Mouse (Mus musculus) megakaryocyte, embryonic 14.5 days (primary cell): ENCODE data around the gene Fgd3. TPM values are rescaled to one million over a fixed set of nuclear protein-coding genes. Genes with fewer than 3 reads are reported as not detected.
A peak's percentile ranks its signal among the peaks of the same experiment; 100 is the strongest.

ENCODE experiments used
- H3K27me3 ChIP-seq: replicated peaks from 2 replicates; pipeline ENCODE3; 2012; ENCODE audit warnings: inconsistent platforms
- H3K36me3 ChIP-seq: replicated peaks from 2 replicates; pipeline ENCODE3; 2012; ENCODE audit warnings: low read length, inconsistent platforms, mixed read lengths
- H3K4me1 ChIP-seq: 2 replicates; pipeline ENCODE4 v1.6.1; 2012; ENCODE audit warnings: inconsistent platforms
- H3K4me3 ChIP-seq: replicated peaks from 2 replicates; pipeline ENCODE3; 2012; ENCODE audit warnings: moderate library complexity, mild to moderate bottlenecking, inconsistent platforms
- H3K9me3 ChIP-seq: 2 replicates; pipeline ENCODE4 v1.6.1; 2012; ENCODE audit warnings: inconsistent platforms
- FLI1 ChIP-seq: IDR thresholded peaks from 2 replicates; pipeline ENCODE4 v1.6.1; 2012; ENCODE audit warnings: low read length, inconsistent platforms, mixed read lengths
- GATA1 ChIP-seq: IDR thresholded peaks from 3 replicates; pipeline ENCODE4 v1.6.1; 2012; ENCODE audit warnings: mixed read lengths, low read length, inconsistent platforms, borderline replicate concordance
- polyA plus RNA-seq: library from polyadenylated mRNA; stranded (reverse); fragments of >175 nt; gene quantifications from 2 replicates; pipeline ENCODE4 v1.2.3, GENCODE M21; 2012; ENCODE audit warnings: low replicate concordance; ENCODE audit not compliant: insufficient read depth

The Fgd3 gene
- polyA plus RNA-seq, 1 experiment: 10.4 TPM

DNA sequence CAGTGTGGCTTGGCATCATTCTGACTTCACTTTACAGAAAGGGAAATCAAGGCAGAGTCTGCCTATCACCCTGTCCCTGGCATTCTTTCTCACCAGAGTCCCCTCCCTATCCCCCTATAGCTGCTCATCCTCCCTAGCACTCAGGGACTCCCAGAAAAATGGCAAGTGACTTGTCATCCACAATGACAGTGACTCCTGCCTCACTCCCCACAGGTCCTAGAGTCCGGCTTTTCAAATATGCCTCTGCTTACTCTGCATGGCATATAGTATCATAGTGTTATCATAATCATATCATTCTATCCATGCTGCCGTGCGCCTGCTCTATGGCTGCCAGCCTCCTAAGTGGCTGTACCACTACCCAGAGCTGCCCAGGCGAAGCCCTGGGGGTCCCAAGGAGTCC, 11.9 kb downstream of the Fgd3 start:
- Histone ChIP-seq H3K9me3 (no peaks in the 10 kb centered on the region), H3K4me1 (peaks cover 85% of the 10 kb centered on the region), H3K36me3 (peaks cover 39% of the 10 kb centered on the region), H3K4me3 (peak overlapping the region; percentile 95), H3K27me3 (no peaks in the 10 kb centered on the region)
- TF ChIP-seq GATA1 (no peak), FLI1 (no peak)

DNA sequence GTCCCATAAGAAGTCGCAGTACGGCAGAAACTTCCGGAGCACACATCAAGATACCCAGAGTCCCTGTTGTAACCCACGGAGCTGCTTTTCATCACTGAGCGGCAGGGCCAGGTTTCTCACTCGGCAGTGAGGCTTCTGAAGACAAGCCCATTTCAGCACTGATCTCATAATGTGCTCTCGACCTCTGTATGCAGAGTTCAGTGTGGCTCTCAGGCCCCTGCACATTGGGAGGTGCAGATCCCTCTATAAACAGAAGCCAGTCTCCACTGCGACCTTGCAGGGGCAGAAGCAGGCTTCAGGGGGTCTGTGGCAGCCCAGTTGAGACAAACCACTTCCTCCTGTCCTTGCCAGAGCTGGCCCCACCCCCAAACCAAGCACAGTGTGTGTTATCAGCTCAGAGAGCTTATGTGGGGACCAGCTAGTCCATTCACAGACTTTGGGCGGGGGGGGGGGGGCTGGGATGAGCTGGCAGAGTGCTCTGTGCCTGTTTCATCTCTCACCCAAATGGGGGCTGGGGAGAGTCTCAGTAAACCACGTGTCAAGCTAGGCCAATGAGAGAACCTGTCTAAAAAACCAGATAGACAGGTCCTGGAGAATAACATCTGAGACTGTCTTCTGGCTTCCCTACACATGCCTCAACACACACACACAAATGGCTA, 12.7 kb downstream of the Fgd3 start:
- Histone ChIP-seq H3K36me3 (peaks cover 46% of the 10 kb centered on the region), H3K4me1 (peaks cover 89% of the 10 kb centered on the region), H3K4me3 (peak overlapping the region; percentile 95), H3K9me3 (no peaks in the 10 kb centered on the region), H3K27me3 (no peaks in the 10 kb centered on the region)
- TF ChIP-seq FLI1: peak; percentile 35; the same call in 1 of the 2 replicates
- TF ChIP-seq GATA1: no peak

DNA sequence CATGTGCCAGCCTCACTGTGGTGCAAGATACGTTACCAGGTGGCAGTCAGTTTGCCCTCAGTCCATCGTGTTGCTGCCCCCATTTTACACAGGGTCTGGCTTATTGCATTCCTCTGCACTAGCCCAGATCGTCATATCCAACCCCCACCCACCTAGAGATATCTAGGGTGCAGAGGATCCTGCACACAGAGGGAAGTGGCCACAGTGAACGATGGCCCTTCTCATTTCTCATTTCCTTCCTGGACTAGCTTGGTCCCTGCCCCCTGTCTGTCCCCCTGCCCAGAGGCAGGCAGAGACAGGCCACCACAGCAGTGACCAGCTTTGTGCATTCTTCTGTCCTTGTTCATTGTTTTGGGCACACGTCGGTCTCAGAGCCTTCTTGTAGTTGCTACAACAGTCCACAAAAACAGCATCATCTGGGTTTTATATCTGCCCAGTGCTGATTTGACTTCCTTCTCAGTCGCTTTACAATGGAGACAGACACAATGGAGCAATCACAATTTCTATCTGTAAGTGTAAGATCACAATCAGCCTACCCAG, 13.3 kb downstream of the Fgd3 start:
- H3K4me1 ChIP-seq: peaks cover 91% of the 10 kb centered on the region
- H3K9me3 ChIP-seq: no peaks in the 10 kb centered on the region
- no peaks in the 10 kb centered on the region for H3K27me3 ChIP-seq
- peak overlapping the region; percentile 95 for H3K4me3 ChIP-seq
- peaks cover 52% of the 10 kb centered on the region for H3K36me3 ChIP-seq
- no peak for TF ChIP-seq GATA1
- no peak for TF ChIP-seq FLI1

DNA sequence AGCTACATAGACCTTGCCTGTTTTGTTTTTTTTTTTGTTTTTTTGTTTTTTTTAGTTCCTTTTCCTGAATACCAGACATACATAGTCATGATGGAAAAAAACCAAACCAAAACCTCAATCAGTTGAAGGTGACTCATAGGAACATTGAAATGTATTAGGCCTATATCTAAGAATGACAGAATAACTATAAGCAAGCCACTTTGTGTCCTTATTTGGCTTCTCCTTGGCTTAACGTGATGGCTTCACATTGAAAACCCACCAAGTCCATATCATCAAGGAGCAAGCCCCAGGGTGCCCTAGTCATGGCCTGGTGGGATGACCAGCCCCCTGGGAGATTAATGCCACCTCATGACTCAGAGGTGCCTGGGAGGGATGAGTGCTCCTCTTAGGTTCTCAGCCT, 19.3 kb downstream of the Fgd3 start:
- Histone ChIP-seq H3K36me3 (peaks cover 88% of the 10 kb centered on the region), H3K4me1 (peaks cover 100% of the 10 kb centered on the region), H3K9me3 (no peaks in the 10 kb centered on the region), H3K4me3 (no peak overlapping the region), H3K27me3 (no peaks in the 10 kb centered on the region)
- TF ChIP-seq GATA1: no peak
- no peak for TF ChIP-seq FLI1

DNA sequence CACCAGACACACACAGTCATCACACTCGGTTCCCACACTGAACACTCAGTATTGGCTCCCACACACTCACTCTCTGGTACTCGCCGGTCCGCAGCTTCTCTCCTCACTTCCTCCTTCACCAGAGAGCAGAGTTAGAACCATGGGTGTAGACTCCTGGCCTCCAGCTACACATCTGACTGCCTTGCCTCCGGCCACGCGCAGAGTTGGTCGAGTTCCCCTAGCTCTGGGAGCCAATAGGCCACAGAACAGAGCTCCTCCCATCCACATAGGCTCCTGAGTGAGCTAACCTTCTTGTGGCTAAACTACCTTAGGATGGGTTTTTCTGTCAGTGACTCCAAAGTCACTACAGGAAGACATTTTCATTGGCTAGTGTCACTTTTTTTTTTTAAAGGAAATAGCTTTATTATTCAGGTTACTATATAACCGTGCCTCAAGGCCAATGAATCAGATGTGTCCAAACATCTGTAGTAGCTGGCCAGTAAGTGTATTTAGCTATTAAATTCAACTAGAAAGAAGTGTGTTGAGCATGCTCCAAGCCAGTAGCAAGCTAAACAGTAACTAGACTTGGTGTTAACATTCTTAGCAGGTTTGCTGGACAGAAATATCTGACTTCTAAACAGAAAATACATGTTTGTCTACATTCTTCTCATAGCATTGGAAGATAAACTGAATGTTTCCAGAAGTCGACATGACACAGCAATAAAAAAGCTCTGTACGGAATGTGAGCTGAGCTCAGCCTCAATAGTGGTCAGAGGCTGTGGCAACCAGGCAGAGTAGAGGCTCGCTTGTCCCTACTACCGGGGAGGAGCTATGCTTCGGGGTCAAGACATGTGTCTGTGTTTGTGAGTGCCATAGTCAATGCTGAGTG, 21.4 kb downstream of the Fgd3 start:
- Histone ChIP-seq H3K4me3 (peak overlapping the region; percentile 85), H3K4me1 (peaks cover 100% of the 10 kb centered on the region), H3K27me3 (no peaks in the 10 kb centered on the region), H3K36me3 (peaks cover 88% of the 10 kb centered on the region), H3K9me3 (no peaks in the 10 kb centered on the region)
- TF ChIP-seq FLI1: no peak
- TF ChIP-seq GATA1: no peak

DNA sequence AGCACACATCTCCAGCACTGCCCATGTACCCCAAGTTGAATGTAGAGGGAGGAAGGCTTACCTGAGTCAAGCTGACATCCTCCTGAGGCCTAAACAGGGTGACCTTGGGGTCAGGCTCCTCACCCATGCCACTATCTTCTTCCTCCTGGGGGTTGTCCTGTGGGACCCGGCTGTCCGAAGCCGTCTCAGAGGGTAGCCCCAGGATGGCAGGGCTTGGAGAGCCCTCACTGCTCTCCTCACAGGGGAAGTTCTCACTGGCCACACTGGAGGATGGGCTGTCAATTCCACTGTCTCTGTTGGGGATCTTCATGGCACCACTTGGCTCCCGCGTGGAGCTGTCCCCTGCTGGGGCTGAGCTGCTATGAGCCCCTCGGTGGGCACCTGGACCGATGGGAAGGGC, 23.8 kb downstream of the Fgd3 start:
- Histone ChIP-seq H3K9me3 (peaks cover 11% of the 10 kb centered on the region; the same call in 1 of the 2 replicates), H3K27me3 (no peaks in the 10 kb centered on the region), H3K36me3 (peaks cover 88% of the 10 kb centered on the region), H3K4me1 (peaks cover 87% of the 10 kb centered on the region), H3K4me3 (peak overlapping the region; percentile 57)
- no peak for TF ChIP-seq FLI1

DNA sequence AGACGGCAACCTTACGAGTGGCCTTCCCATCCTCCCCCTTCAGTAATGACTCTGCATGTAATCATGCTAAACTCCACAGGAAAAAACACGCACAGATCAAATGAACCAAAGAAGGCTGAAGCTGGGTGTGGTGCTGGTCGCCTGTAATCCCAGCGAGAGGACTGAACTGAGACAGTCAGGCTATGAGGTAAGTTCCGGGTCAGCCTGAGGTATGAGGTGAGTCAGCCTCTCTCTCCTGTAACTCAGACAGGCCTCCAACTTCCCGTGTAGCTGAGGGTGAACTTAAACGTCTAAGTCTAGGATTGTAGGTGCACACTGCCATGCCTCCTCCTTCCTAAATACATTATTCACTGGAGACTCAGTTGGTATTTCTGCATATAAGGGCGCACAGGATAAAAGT, 26.0 kb downstream of the Fgd3 start:
- H3K36me3 ChIP-seq: peaks cover 94% of the 10 kb centered on the region
- no peak overlapping the region for H3K4me3 ChIP-seq
- H3K9me3 ChIP-seq: peaks cover 11% of the 10 kb centered on the region; the same call in 1 of the 2 replicates
- H3K4me1 ChIP-seq: peaks cover 82% of the 10 kb centered on the region
- TF ChIP-seq FLI1 (no peak), GATA1 (no peak)
- H3K27me3 ChIP-seq: no peaks in the 10 kb centered on the region

DNA sequence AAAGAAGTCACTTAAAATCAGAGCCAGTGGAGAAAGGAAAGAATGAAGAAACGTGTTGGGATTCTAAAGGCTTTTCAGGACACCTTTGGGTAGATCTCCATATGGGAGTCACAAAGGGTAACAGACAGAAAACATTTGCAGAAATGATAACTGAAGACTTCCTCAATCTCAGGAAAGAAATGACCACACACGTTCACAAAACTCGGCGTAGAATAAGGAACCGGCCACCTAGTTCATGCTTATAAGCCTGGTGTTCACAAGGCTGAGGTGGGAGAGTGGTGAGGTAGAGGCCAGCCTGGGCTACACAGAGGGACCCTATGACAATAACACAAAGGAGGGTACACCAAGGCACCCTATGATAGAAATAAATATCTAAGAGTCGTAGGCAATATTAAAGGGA, 28.2 kb downstream of the Fgd3 start:
- TF ChIP-seq FLI1 (no peak), GATA1 (no peak)
- H3K36me3 ChIP-seq: peaks cover 99% of the 10 kb centered on the region
- peaks cover 15% of the 10 kb centered on the region for H3K9me3 ChIP-seq
- H3K4me3 ChIP-seq: no peak overlapping the region
- peaks cover 69% of the 10 kb centered on the region for H3K4me1 ChIP-seq
- H3K27me3 ChIP-seq: no peaks in the 10 kb centered on the region

DNA sequence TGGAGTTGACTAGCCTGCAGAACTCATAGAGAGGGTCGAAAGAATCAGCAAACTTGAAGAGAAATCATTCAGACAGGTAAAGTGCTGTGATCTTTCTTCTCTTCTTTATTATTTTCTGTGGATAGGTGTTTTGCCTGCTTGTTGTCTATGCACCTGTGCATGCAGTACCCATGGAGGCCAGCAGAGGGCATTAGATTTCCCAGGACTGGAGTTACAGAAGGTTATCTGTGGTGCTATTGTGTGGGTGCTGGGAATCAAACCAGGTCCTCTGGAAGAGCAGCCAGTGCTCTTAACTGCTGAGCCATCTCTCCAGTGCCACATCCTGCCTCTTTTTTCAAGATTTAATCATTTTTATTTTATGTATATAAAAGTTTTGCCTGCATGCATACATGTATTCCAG, 28.7 kb downstream of the Fgd3 start:
- Histone ChIP-seq H3K4me3 (no peak overlapping the region), H3K36me3 (peaks cover 99% of the 10 kb centered on the region), H3K9me3 (peaks cover 19% of the 10 kb centered on the region), H3K4me1 (peaks cover 66% of the 10 kb centered on the region), H3K27me3 (no peaks in the 10 kb centered on the region)
- TF ChIP-seq GATA1 (no peak), FLI1 (no peak)

DNA sequence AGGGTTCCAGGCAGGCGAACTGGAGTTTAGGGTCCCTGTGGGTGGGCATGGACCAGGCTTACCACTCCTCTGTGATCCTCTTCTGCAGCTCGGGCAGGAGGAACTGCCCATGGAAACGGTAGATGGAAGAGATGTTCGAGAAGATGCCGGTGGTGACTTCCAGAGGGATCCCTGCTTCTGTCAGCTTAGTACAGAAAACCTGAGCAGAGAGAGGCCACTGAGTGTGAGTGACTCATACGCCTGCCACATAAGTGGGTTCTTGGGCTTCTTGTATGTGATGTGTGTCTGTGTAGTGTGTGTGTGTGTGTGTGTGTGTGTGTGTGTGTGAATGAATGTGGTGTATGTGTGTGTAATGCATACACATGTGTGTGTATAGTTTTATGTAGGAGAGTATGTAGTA, 32.9 kb downstream of the Fgd3 start:
- H3K4me1 ChIP-seq: peaks cover 48% of the 10 kb centered on the region
- H3K4me3 ChIP-seq: peak overlapping the region; percentile 16
- H3K9me3 ChIP-seq: peaks cover 20% of the 10 kb centered on the region
- H3K36me3 ChIP-seq: peaks cover 100% of the 10 kb centered on the region
- TF ChIP-seq FLI1: no peak
- TF ChIP-seq GATA1: no peak
- no peaks in the 10 kb centered on the region for H3K27me3 ChIP-seq
